Mouse (Mus musculus): Measurements from ENCODE around the gene Wdr31. TPM values are rescaled to one million over a fixed set of nuclear protein-coding genes. Genes with fewer than 3 reads are reported as not detected.

The Wdr31 gene
- polyA plus RNA-seq (2012; rRNA removed): 6.9 and 8.0 TPM in 2 replicates

GRCm38 (mm10) chr4:62470598-62471051 lies at the start of gene Wdr31:
Wdr31 (minus strand) TSS chr4:62470896.
- TF ChIP-seq POLR2A (IDR thresholded peaks at IDR 0.05; ENCODE audit: borderline replicate concordance, extremely low read depth, insufficient read depth, insufficient read length, poor library complexity, severe bottlenecking): peak; percentile 18; the same call in 1 of the 2 replicates
- no peak for TF ChIP-seq CTCF (IDR thresholded peaks at IDR 0.05; ENCODE audit: borderline replicate concordance, extremely low read depth, insufficient read depth, insufficient read length)
- DNase-seq (ENCODE audit: low read depth): peak; percentile 93

- TF ChIP-seq CTCF (IDR thresholded peaks at IDR 0.05; ENCODE audit: borderline replicate concordance, extremely low read depth, insufficient read depth, insufficient read length): no peak
- TF ChIP-seq POLR2A (IDR thresholded peaks at IDR 0.05; ENCODE audit: borderline replicate concordance, extremely low read depth, insufficient read depth, insufficient read length, poor library complexity, severe bottlenecking): 0 out of 2 replicates have a peak, but pooled peaks have one; percentile 16
- DNase-seq (ENCODE audit: low read depth): peak; percentile 90
Observed at GRCm38 (mm10) chr4:62519849-62520233, 49.1 kb upstream of the Wdr31 start, which contains the start of gene Alad. Alad (minus strand) TSS chr4:62519918.

GRCm38 (mm10) chr4:62519122-62519848 lies 48.6 kb upstream of the Wdr31 start:
- DNase-seq (ENCODE audit: low read depth): no peak
- no peak for TF ChIP-seq POLR2A (IDR thresholded peaks at IDR 0.05; ENCODE audit: borderline replicate concordance, extremely low read depth, insufficient read depth, insufficient read length, poor library complexity, severe bottlenecking)
- no peak for TF ChIP-seq CTCF (IDR thresholded peaks at IDR 0.05; ENCODE audit: borderline replicate concordance, extremely low read depth, insufficient read depth, insufficient read length)

GRCm38 (mm10) chr4:62518416-62519121 lies 47.9 kb upstream of the Wdr31 start:
- peak; percentile 15 for DNase-seq (ENCODE audit: low read depth)
- TF ChIP-seq POLR2A (IDR thresholded peaks at IDR 0.05; ENCODE audit: borderline replicate concordance, extremely low read depth, insufficient read depth, insufficient read length, poor library complexity, severe bottlenecking) (no peak), CTCF (IDR thresholded peaks at IDR 0.05; ENCODE audit: borderline replicate concordance, extremely low read depth, insufficient read depth, insufficient read length) (no peak)

GRCm38 (mm10) chr4:62517538-62518415 lies 47.1 kb upstream of the Wdr31 start:
- no peak for DNase-seq (ENCODE audit: low read depth)
- no peak for TF ChIP-seq POLR2A (IDR thresholded peaks at IDR 0.05; ENCODE audit: borderline replicate concordance, extremely low read depth, insufficient read depth, insufficient read length, poor library complexity, severe bottlenecking)
- TF ChIP-seq CTCF (IDR thresholded peaks at IDR 0.05; ENCODE audit: borderline replicate concordance, extremely low read depth, insufficient read depth, insufficient read length): no peak

GRCm38 (mm10) chr4:62517046-62517445 lies 46.4 kb upstream of the Wdr31 start:
- no peak for DNase-seq (ENCODE audit: low read depth)
- no peak for TF ChIP-seq POLR2A (IDR thresholded peaks at IDR 0.05; ENCODE audit: borderline replicate concordance, extremely low read depth, insufficient read depth, insufficient read length, poor library complexity, severe bottlenecking)
- no peak for TF ChIP-seq CTCF (IDR thresholded peaks at IDR 0.05; ENCODE audit: borderline replicate concordance, extremely low read depth, insufficient read depth, insufficient read length)

- TF ChIP-seq CTCF (IDR thresholded peaks at IDR 0.05; ENCODE audit: borderline replicate concordance, extremely low read depth, insufficient read depth, insufficient read length): no peak
- no peak for TF ChIP-seq POLR2A (IDR thresholded peaks at IDR 0.05; ENCODE audit: borderline replicate concordance, extremely low read depth, insufficient read depth, insufficient read length, poor library complexity, severe bottlenecking)
- DNase-seq (ENCODE audit: low read depth): no peak
Observed at GRCm38 (mm10) chr4:62516579-62516978, 45.9 kb upstream of the Wdr31 start.

GRCm38 (mm10) chr4:62516079-62516478 lies 45.4 kb upstream of the Wdr31 start:
- no peak for DNase-seq (ENCODE audit: low read depth)
- TF ChIP-seq POLR2A (IDR thresholded peaks at IDR 0.05; ENCODE audit: borderline replicate concordance, extremely low read depth, insufficient read depth, insufficient read length, poor library complexity, severe bottlenecking) (no peak), CTCF (IDR thresholded peaks at IDR 0.05; ENCODE audit: borderline replicate concordance, extremely low read depth, insufficient read depth, insufficient read length) (no peak)

GRCm38 (mm10) chr4:62515490-62515889 lies 44.8 kb upstream of the Wdr31 start:
- TF ChIP-seq CTCF (IDR thresholded peaks at IDR 0.05; ENCODE audit: borderline replicate concordance, extremely low read depth, insufficient read depth, insufficient read length): no peak
- no peak for TF ChIP-seq POLR2A (IDR thresholded peaks at IDR 0.05; ENCODE audit: borderline replicate concordance, extremely low read depth, insufficient read depth, insufficient read length, poor library complexity, severe bottlenecking)
- DNase-seq (ENCODE audit: low read depth): no peak

- TF ChIP-seq POLR2A (IDR thresholded peaks at IDR 0.05; ENCODE audit: borderline replicate concordance, extremely low read depth, insufficient read depth, insufficient read length, poor library complexity, severe bottlenecking) (no peak), CTCF (IDR thresholded peaks at IDR 0.05; ENCODE audit: borderline replicate concordance, extremely low read depth, insufficient read depth, insufficient read length) (no peak)
- no peak for DNase-seq (ENCODE audit: low read depth)
Observed at GRCm38 (mm10) chr4:62514995-62515394, 44.3 kb upstream of the Wdr31 start.

All from brain, embryonic 14.5 days (tissue).